Mouse (Mus musculus) liver, embryonic 15.5 days (tissue): ENCODE measurements at regions not wholly inside any gene's neighbourhood (a gene's known extent, or its start where the extent isn't known, plus 50 kb on each side); places are given as distances from the start of the nearest gene placed in this dataset.

Experiments
- ATAC-seq: fragments of 200-750 bp; cut with Nextera tagmentation; 2 replicates; pipeline ENCODE4 v1.8.0; 2017; ENCODE audit warnings: moderate number of reproducible peaks, mild to moderate bottlenecking, moderate library complexity; ENCODE audit not compliant: insufficient read depth
- H3K27ac ChIP-seq: fragments of 300-500 bp; sonication (generic); replicated peaks from 2 replicates; pipeline ENCODE4 v1.5.1; 2015; ENCODE audit warnings: mild to moderate bottlenecking, inconsistent platforms
- H3K27me3 ChIP-seq: fragments of 300-500 bp; sonication (generic); 2 replicates; pipeline ENCODE4 v1.6.1; 2015; ENCODE audit warnings: mild to moderate bottlenecking, inconsistent platforms
- H3K36me3 ChIP-seq: fragments of 300-500 bp; sonication (generic); replicated peaks from 2 replicates; pipeline ENCODE4 v1.6.1; 2015; ENCODE audit warnings: moderate library complexity, mild to moderate bottlenecking, inconsistent platforms
- H3K4me1 ChIP-seq: fragments of 300-500 bp; sonication (generic); replicated peaks from 2 replicates; pipeline ENCODE4 v1.6.1; 2015; ENCODE audit warnings: inconsistent platforms
- H3K4me2 ChIP-seq: fragments of 300-500 bp; sonication (generic); 2 replicates; pipeline ENCODE4 v1.6.1; 2015; ENCODE audit warnings: moderate library complexity, mild to moderate bottlenecking, inconsistent platforms
- H3K4me3 ChIP-seq: fragments of 300-500 bp; sonication (generic); replicated peaks from 2 replicates; pipeline ENCODE4 v1.5.1; 2015; ENCODE audit warnings: mild to moderate bottlenecking, inconsistent platforms
- H3K9ac ChIP-seq: fragments of 300-500 bp; sonication (generic); 2 replicates; pipeline ENCODE4 v1.6.1; 2015; ENCODE audit warnings: moderate library complexity, mild to moderate bottlenecking, inconsistent platforms
- H3K9me3 ChIP-seq: fragments of 300-500 bp; sonication (generic); replicated peaks from 2 replicates; pipeline ENCODE4 v1.6.1; 2016; ENCODE audit warnings: inconsistent platforms
- WGBS: fragments of 180-500 bp; shearing (Covaris S2); methylation state at CpG from one replicate; pipeline ENCODE4 v1.1.7; 2015; ENCODE audit warnings: mixed read lengths; ENCODE audit not compliant: insufficient replicate concordance; 5-methylcytosine and 5-hydroxymethylcytosine counted together

- no peak for ATAC-seq
Observed at GRCm38 (mm10) chr9:46871211-46871994, 127.1 kb upstream of the Gm4791 start.

GRCm38 (mm10) chr9:46863934-46864333, 134.6 kb upstream of the Gm4791 start:
- no peak overlapping the region for H3K4me3 ChIP-seq
- H3K9ac ChIP-seq, result no peak overlapping the region
- no peaks in the 10 kb centered on the region for H3K4me1 ChIP-seq
- no peak for ATAC-seq
- 35% methylated on average over 4 of the region's 4 CpGs for WGBS
- H3K9me3 ChIP-seq, result no peaks in the 10 kb centered on the region
- no peak overlapping the region for H3K27ac ChIP-seq
- no peaks in the 10 kb centered on the region for H3K36me3 ChIP-seq
- no peak overlapping the region for H3K4me2 ChIP-seq
- H3K27me3 ChIP-seq, result no peaks in the 10 kb centered on the region

More at GRCm38 (mm10) chr9:46871211-46871994, 127.1 kb upstream of the Gm4791 start:
- Histone ChIP-seq H3K4me2 (no peak overlapping the region), H3K27ac (no peak overlapping the region), H3K36me3 (no peaks in the 10 kb centered on the region), H3K9ac (no peak overlapping the region), H3K4me1 (no peaks in the 10 kb centered on the region), H3K27me3 (no peaks in the 10 kb centered on the region), H3K4me3 (no peak overlapping the region), H3K9me3 (no peaks in the 10 kb centered on the region)
- WGBS, result 68% methylated on average over 8 of the region's 8 CpGs

- no peaks in the 10 kb centered on the region for H3K4me1 ChIP-seq
- H3K9me3 ChIP-seq, result no peaks in the 10 kb centered on the region
- no peaks in the 10 kb centered on the region for H3K27me3 ChIP-seq
- H3K27ac ChIP-seq, result no peak overlapping the region
- H3K9ac ChIP-seq, result no peak overlapping the region
- H3K4me2 ChIP-seq, result no peak overlapping the region
- no peak for ATAC-seq
- H3K36me3 ChIP-seq, result no peaks in the 10 kb centered on the region
- H3K4me3 ChIP-seq, result no peak overlapping the region
- WGBS, result 83% methylated on average over 13 of the region's 13 CpGs
Observed at GRCm38 (mm10) chr9:46851753-46852152, 146.8 kb upstream of the Gm4791 start.

GRCm38 (mm10) chr9:46851336-46851735, 147.2 kb upstream of the Gm4791 start:
- H3K9me3 ChIP-seq, result no peaks in the 10 kb centered on the region
- no peaks in the 10 kb centered on the region for H3K4me1 ChIP-seq
- no peak for ATAC-seq
- H3K27ac ChIP-seq, result no peak overlapping the region
- no peaks in the 10 kb centered on the region for H3K36me3 ChIP-seq
- H3K9ac ChIP-seq, result no peak overlapping the region
- H3K4me3 ChIP-seq, result no peak overlapping the region
- H3K27me3 ChIP-seq, result no peaks in the 10 kb centered on the region
- H3K4me2 ChIP-seq, result no peak overlapping the region
- 61% methylated on average over 10 of the region's 10 CpGs for WGBS

GRCm38 (mm10) chr9:46845276-46845675, 153.3 kb upstream of the Gm4791 start:
- Histone ChIP-seq H3K27me3 (no peaks in the 10 kb centered on the region), H3K9ac (no peak overlapping the region), H3K4me1 (no peaks in the 10 kb centered on the region), H3K4me3 (no peak overlapping the region), H3K4me2 (no peak overlapping the region), H3K27ac (no peak overlapping the region), H3K9me3 (no peaks in the 10 kb centered on the region), H3K36me3 (no peaks in the 10 kb centered on the region)
- no peak for ATAC-seq
- 58% methylated on average over 3 of the region's 3 CpGs for WGBS

GRCm38 (mm10) chr9:46843781-46844180, 154.8 kb upstream of the Gm4791 start:
- H3K36me3 ChIP-seq, result no peaks in the 10 kb centered on the region
- no peak overlapping the region for H3K9ac ChIP-seq
- H3K4me2 ChIP-seq, result no peak overlapping the region
- H3K4me1 ChIP-seq, result no peaks in the 10 kb centered on the region
- WGBS, result 69% methylated on average over 7 of the region's 7 CpGs
- no peaks in the 10 kb centered on the region for H3K27me3 ChIP-seq
- no peaks in the 10 kb centered on the region for H3K9me3 ChIP-seq
- H3K4me3 ChIP-seq, result no peak overlapping the region
- H3K27ac ChIP-seq, result no peak overlapping the region
- ATAC-seq, result no peak

GRCm38 (mm10) chr9:46841571-46841970, 157.0 kb upstream of the Gm4791 start:
- Histone ChIP-seq H3K36me3 (no peaks in the 10 kb centered on the region), H3K4me2 (no peak overlapping the region), H3K9ac (no peak overlapping the region), H3K9me3 (no peaks in the 10 kb centered on the region), H3K4me1 (no peaks in the 10 kb centered on the region), H3K27ac (no peak overlapping the region), H3K27me3 (no peaks in the 10 kb centered on the region), H3K4me3 (no peak overlapping the region)
- no peak for ATAC-seq
- WGBS, result 59% methylated on average over 6 of the region's 6 CpGs

GRCm38 (mm10) chr9:46835261-46835660, 163.3 kb upstream of the Gm4791 start:
- WGBS, result 38% methylated on average over 7 of the region's 7 CpGs
- H3K9ac ChIP-seq, result no peak overlapping the region
- ATAC-seq, result no peak

GRCm38 (mm10) chr9:46830746-46831560, 167.6 kb upstream of the Gm4791 start:
- ATAC-seq, result no peak
- Histone ChIP-seq H3K4me2 (no peak overlapping the region), H3K9me3 (no peaks in the 10 kb centered on the region), H3K27ac (no peak overlapping the region), H3K36me3 (no peaks in the 10 kb centered on the region), H3K27me3 (no peaks in the 10 kb centered on the region), H3K4me1 (no peaks in the 10 kb centered on the region), H3K4me3 (no peak overlapping the region), H3K9ac (no peak overlapping the region)
- 30% methylated on average over 15 of the region's 15 CpGs for WGBS

More at GRCm38 (mm10) chr9:46835261-46835660, 163.3 kb upstream of the Gm4791 start:
- no peaks in the 10 kb centered on the region for H3K4me1 ChIP-seq
- H3K9me3 ChIP-seq, result no peaks in the 10 kb centered on the region
- no peaks in the 10 kb centered on the region for H3K27me3 ChIP-seq
- H3K4me3 ChIP-seq, result no peak overlapping the region
- no peak overlapping the region for H3K4me2 ChIP-seq
- H3K27ac ChIP-seq, result no peak overlapping the region
- no peaks in the 10 kb centered on the region for H3K36me3 ChIP-seq

- Histone ChIP-seq H3K9me3 (no peaks in the 10 kb centered on the region), H3K4me3 (no peak overlapping the region), H3K27ac (no peak overlapping the region), H3K36me3 (no peaks in the 10 kb centered on the region), H3K4me1 (no peaks in the 10 kb centered on the region), H3K27me3 (no peaks in the 10 kb centered on the region), H3K9ac (no peak overlapping the region), H3K4me2 (no peak overlapping the region)
- WGBS, result 0% methylated on average over 1 of the region's 1 CpGs
- ATAC-seq, result no peak
Observed at GRCm38 (mm10) chr9:46830316-46830715, 168.2 kb upstream of the Gm4791 start.

GRCm38 (mm10) chr9:46824703-46825102, 173.8 kb upstream of the Gm4791 start:
- no peaks in the 10 kb centered on the region for H3K27me3 ChIP-seq

More at GRCm38 (mm10) chr9:46824703-46825102, 173.8 kb upstream of the Gm4791 start:
- no peaks in the 10 kb centered on the region for H3K36me3 ChIP-seq
- WGBS, result 58% methylated on average over 4 of the region's 4 CpGs
- H3K4me1 ChIP-seq, result no peaks in the 10 kb centered on the region
- H3K27ac ChIP-seq, result no peak overlapping the region
- H3K9ac ChIP-seq, result no peak overlapping the region
- H3K9me3 ChIP-seq, result no peaks in the 10 kb centered on the region
- no peak overlapping the region for H3K4me3 ChIP-seq
- ATAC-seq, result no peak
- no peak overlapping the region for H3K4me2 ChIP-seq
